Mouse (Mus musculus) neutrophil, adult 5-6 weeks (primary cell): Measurements from ENCODE around the gene Ankzf1. TPM values are rescaled to one million over a fixed set of nuclear protein-coding genes. Genes with fewer than 3 reads are reported as not detected.
"Not testable (repeated sequence)": the region's sequence is repeated elsewhere in the genome, so short reads cannot be mapped to it uniquely, and the experiment has no call there.

Experiments
- ATAC-seq: fragments of 151-379, 151-347 bp; 2 replicates; pipeline ENCODE4 v1.8.0; 2017; ENCODE audit warnings: mild to moderate bottlenecking, moderate TSS enrichment; ENCODE audit not compliant: insufficient number of reproducible peaks, poor library complexity, low FRiP score, severe bottlenecking; ENCODE audit errors: extremely low read depth
- total RNA-seq: library from RNA; stranded (forward); fragments of 200-1000 nt; gene quantifications from 2 replicates; pipeline ENCODE4 v1.2.3, GENCODE M21; 2017

Ankzf1 gene
- total RNA-seq, 1 experiment from 2014 or later = 59.0 TPM

- ATAC-seq = peak; percentile 86
Measured at GRCm38 (mm10) chr1:75219078-75219477, 27.1 kb downstream of the Ankzf1 start.

GRCm38 (mm10) chr1:75219531-75219930, 27.6 kb downstream of the Ankzf1 start, which contains the start of gene Tuba4a:
Gene Tuba4a (minus strand): TSS chr1:75219865.
- no peak for ATAC-seq

- ATAC-seq = no peak
Measured at GRCm38 (mm10) chr1:75221538-75221937, 29.6 kb downstream of the Ankzf1 start.

GRCm38 (mm10) chr1:75222926-75223325, 31.0 kb downstream of the Ankzf1 start:
- no peak for ATAC-seq

GRCm38 (mm10) chr1:75223532-75223931, 31.6 kb downstream of the Ankzf1 start:
- no peak for ATAC-seq

GRCm38 (mm10) chr1:75225473-75225872, 33.5 kb downstream of the Ankzf1 start:
- ATAC-seq = no peak

GRCm38 (mm10) chr1:75226138-75226537, 34.2 kb downstream of the Ankzf1 start:
- no peak for ATAC-seq

- no peak for ATAC-seq
Measured at GRCm38 (mm10) chr1:75227653-75228052, 35.7 kb downstream of the Ankzf1 start.

GRCm38 (mm10) chr1:75229158-75229557, 37.2 kb downstream of the Ankzf1 start:
- no peak for ATAC-seq

- ATAC-seq = no peak
Measured at GRCm38 (mm10) chr1:75230335-75230994, 38.5 kb downstream of the Ankzf1 start.

GRCm38 (mm10) chr1:75231224-75231623, 39.3 kb downstream of the Ankzf1 start:
- ATAC-seq = no peak

- no peak for ATAC-seq
Measured at GRCm38 (mm10) chr1:75231664-75232152, 39.8 kb downstream of the Ankzf1 start, which contains the start of gene A630095N17Rik. Gene A630095N17Rik (minus strand): TSS chr1:75232102.

- ATAC-seq = not testable (repeated sequence)
Measured at GRCm38 (mm10) chr1:75232489-75232888, 40.5 kb downstream of the Ankzf1 start.

- ATAC-seq = peak; percentile 75
Measured at GRCm38 (mm10) chr1:75234606-75235005, 42.7 kb downstream of the Ankzf1 start.

GRCm38 (mm10) chr1:75236117-75237050, 44.4 kb downstream of the Ankzf1 start, which contains the start of gene Dnajb2:
Gene Dnajb2 (plus strand): TSS chr1:75236406.
- peak; percentile 69 for ATAC-seq

- no peak for ATAC-seq
Measured at GRCm38 (mm10) chr1:75239591-75239990, 47.6 kb downstream of the Ankzf1 start.

GRCm38 (mm10) chr1:75243411-75243810, 51.5 kb downstream of the Ankzf1 start:
- ATAC-seq = no peak

- ATAC-seq = no peak
Measured at GRCm38 (mm10) chr1:75244175-75244826, 52.4 kb downstream of the Ankzf1 start.

GRCm38 (mm10) chr1:75244836-75245235, 52.9 kb downstream of the Ankzf1 start:
- peak; percentile 37; the same call in 1 of the 2 replicates for ATAC-seq
